Mouse (Mus musculus) midbrain, embryonic 13.5 days (tissue): Measurements from ENCODE around the gene Galnt2. TPM values are rescaled to one million over a fixed set of nuclear protein-coding genes. Genes with fewer than 3 reads are reported as not detected.

Source experiments
- ATAC-seq: fragments of 200-750 bp; cut with Nextera tagmentation; 2 replicates; pipeline ENCODE4 v1.8.0; 2017; ENCODE audit warnings: mild to moderate bottlenecking, moderate TSS enrichment, moderate library complexity
- H3K27ac ChIP-seq: fragments of 300-500 bp; sonication (generic); 2 replicates; pipeline ENCODE4 v1.5.1; 2015; ENCODE audit warnings: inconsistent platforms, mild to moderate bottlenecking, moderate library complexity
- H3K27me3 ChIP-seq: fragments of 300-500 bp; sonication (generic); 2 replicates; pipeline ENCODE4 v1.6.1; 2015; ENCODE audit warnings: mild to moderate bottlenecking, inconsistent platforms
- H3K36me3 ChIP-seq: fragments of 300-500 bp; sonication (generic); 2 replicates; pipeline ENCODE4 v1.6.1; 2015; ENCODE audit warnings: mild to moderate bottlenecking, inconsistent platforms
- H3K4me1 ChIP-seq: fragments of 300-500 bp; sonication (generic); replicated peaks from 2 replicates; pipeline ENCODE4 v1.6.1; 2015; ENCODE audit warnings: inconsistent platforms
- H3K4me2 ChIP-seq: fragments of 300-500 bp; sonication (generic); replicated peaks from 2 replicates; pipeline ENCODE4 v1.6.1; 2015; ENCODE audit warnings: moderate library complexity, mild to moderate bottlenecking, inconsistent platforms
- H3K4me3 ChIP-seq: fragments of 300-500 bp; sonication (generic); replicated peaks from 2 replicates; pipeline ENCODE4 v1.5.1; 2015; ENCODE audit warnings: mild to moderate bottlenecking, inconsistent platforms
- H3K9ac ChIP-seq: fragments of 300-500 bp; sonication (generic); replicated peaks from 2 replicates; pipeline ENCODE4 v1.6.1; 2015; ENCODE audit warnings: mild to moderate bottlenecking, inconsistent platforms
- H3K9me3 ChIP-seq: fragments of 300-500 bp; sonication (generic); 2 replicates; pipeline ENCODE4 v1.6.1; 2016; ENCODE audit warnings: mild to moderate bottlenecking, inconsistent platforms
- WGBS: fragments of 180-500 bp; shearing (Covaris S2); methylation state at CpG from one replicate; pipeline ENCODE4 v1.1.7; 2015; 5-methylcytosine and 5-hydroxymethylcytosine counted together
- polyA plus RNA-seq: library from polyadenylated mRNA; unstranded; fragments of >200 nt; fragmentation: Nextera tagmentation; extraction: Ambion mirVana; gene quantifications from 2 replicates; pipeline ENCODE4 v1.2.1, GENCODE M21; 2015

The Galnt2 gene
- polyA plus RNA-seq, 1 experiment from 2014 or later: 53.5 TPM

GRCm38 (mm10) chr8:124284333-124284711 is 53.1 kb downstream of the Galnt2 start:
- Histone ChIP-seq H3K4me3 (no peak overlapping the region), H3K36me3 (no peaks in the 10 kb centered on the region), H3K27ac (peak overlapping the region; percentile 91), H3K9ac (peak overlapping the region; percentile 40; the same call in 1 of the 2 replicates), H3K4me1 (peaks cover 82% of the 10 kb centered on the region), H3K4me2 (no peak overlapping the region), H3K9me3 (no peaks in the 10 kb centered on the region), H3K27me3 (no peaks in the 10 kb centered on the region)
- WGBS: 3% methylated on average over 6 of the region's 6 CpGs
- peak; percentile 84 for ATAC-seq

GRCm38 (mm10) chr8:124284984-124285576 is 53.9 kb downstream of the Galnt2 start:
- Histone ChIP-seq H3K9ac (0 out of 2 replicates have a peak overlapping the region, but pooled peaks have one; percentile 25), H3K36me3 (no peaks in the 10 kb centered on the region), H3K27me3 (no peaks in the 10 kb centered on the region), H3K4me1 (peaks cover 81% of the 10 kb centered on the region), H3K4me3 (no peak overlapping the region), H3K27ac (peak overlapping the region; percentile 91), H3K9me3 (no peaks in the 10 kb centered on the region), H3K4me2 (peak overlapping the region; percentile 4; the same call in 1 of the 2 replicates)
- 8% methylated on average over 9 of the region's 9 CpGs for WGBS
- ATAC-seq: peak; percentile 61

- no peak overlapping the region for H3K4me2 ChIP-seq
- peak overlapping the region; percentile 91 for H3K27ac ChIP-seq
- ATAC-seq: 0 out of 2 replicates have a peak, but pooled peaks have one; percentile 10
- 61% methylated on average over 4 of the region's 4 CpGs for WGBS
- H3K36me3 ChIP-seq: no peaks in the 10 kb centered on the region
- no peak overlapping the region for H3K4me3 ChIP-seq
- peaks cover 78% of the 10 kb centered on the region for H3K4me1 ChIP-seq
- H3K27me3 ChIP-seq: no peaks in the 10 kb centered on the region
- H3K9me3 ChIP-seq: no peaks in the 10 kb centered on the region
- no peak overlapping the region for H3K9ac ChIP-seq
Measured at GRCm38 (mm10) chr8:124286461-124287124, 55.4 kb downstream of the Galnt2 start.

- 87% methylated on average over 4 of the region's 4 CpGs for WGBS
Measured at GRCm38 (mm10) chr8:124288215-124288864, 57.1 kb downstream of the Galnt2 start.

GRCm38 (mm10) chr8:124289481-124290050 is 58.4 kb downstream of the Galnt2 start:
- no peak overlapping the region for H3K4me3 ChIP-seq
- 92% methylated on average over 5 of the region's 5 CpGs for WGBS
- no peak for ATAC-seq
- peaks cover 73% of the 10 kb centered on the region for H3K4me1 ChIP-seq
- 0 out of 2 replicates have a peak overlapping the region, but pooled peaks have one; percentile 35 for H3K27ac ChIP-seq
- no peaks in the 10 kb centered on the region for H3K27me3 ChIP-seq
- H3K9ac ChIP-seq: no peak overlapping the region
- no peaks in the 10 kb centered on the region for H3K9me3 ChIP-seq
- H3K4me2 ChIP-seq: no peak overlapping the region
- H3K36me3 ChIP-seq: no peaks in the 10 kb centered on the region

More at GRCm38 (mm10) chr8:124288215-124288864, 57.1 kb downstream of the Galnt2 start:
- Histone ChIP-seq H3K36me3 (no peaks in the 10 kb centered on the region), H3K9me3 (no peaks in the 10 kb centered on the region), H3K27ac (no peak overlapping the region), H3K4me2 (no peak overlapping the region), H3K4me3 (no peak overlapping the region), H3K4me1 (peaks cover 74% of the 10 kb centered on the region), H3K27me3 (no peaks in the 10 kb centered on the region), H3K9ac (no peak overlapping the region)
- ATAC-seq: no peak

- peaks cover 63% of the 10 kb centered on the region for H3K4me1 ChIP-seq
- no peaks in the 10 kb centered on the region for H3K27me3 ChIP-seq
- ATAC-seq: no peak
- H3K4me3 ChIP-seq: no peak overlapping the region
- no peak overlapping the region for H3K9ac ChIP-seq
- peaks cover 4% of the 10 kb centered on the region; the same call in 1 of the 2 replicates for H3K36me3 ChIP-seq
- no peak overlapping the region for H3K27ac ChIP-seq
- WGBS: 88% methylated on average over 9 of the region's 9 CpGs
- no peaks in the 10 kb centered on the region for H3K9me3 ChIP-seq
- H3K4me2 ChIP-seq: no peak overlapping the region
Measured at GRCm38 (mm10) chr8:124290911-124291691, 59.9 kb downstream of the Galnt2 start.

- Histone ChIP-seq H3K36me3 (peaks cover 10% of the 10 kb centered on the region; the same call in 1 of the 2 replicates), H3K27me3 (no peaks in the 10 kb centered on the region), H3K4me1 (peaks cover 57% of the 10 kb centered on the region), H3K4me2 (no peak overlapping the region), H3K9ac (no peak overlapping the region), H3K4me3 (no peak overlapping the region), H3K9me3 (no peaks in the 10 kb centered on the region), H3K27ac (no peak overlapping the region)
- ATAC-seq: no peak
- 90% methylated on average over 5 of the region's 5 CpGs for WGBS
Measured at GRCm38 (mm10) chr8:124291693-124292092, 60.5 kb downstream of the Galnt2 start.

- H3K27ac ChIP-seq: 0 out of 2 replicates have a peak overlapping the region, but pooled peaks have one; percentile 30
- peaks cover 47% of the 10 kb centered on the region for H3K4me1 ChIP-seq
- 82% methylated on average over 9 of the region's 9 CpGs for WGBS
- H3K9me3 ChIP-seq: no peaks in the 10 kb centered on the region
- no peak overlapping the region for H3K9ac ChIP-seq
- no peak overlapping the region for H3K4me2 ChIP-seq
- ATAC-seq: no peak
- peaks cover 18% of the 10 kb centered on the region; the same call in 1 of the 2 replicates for H3K36me3 ChIP-seq
- H3K4me3 ChIP-seq: no peak overlapping the region
- no peaks in the 10 kb centered on the region for H3K27me3 ChIP-seq
Measured at GRCm38 (mm10) chr8:124292965-124293364, 61.8 kb downstream of the Galnt2 start.

GRCm38 (mm10) chr8:124294425-124294824 is 63.2 kb downstream of the Galnt2 start:
- Histone ChIP-seq H3K4me2 (no peak overlapping the region), H3K36me3 (peaks cover 18% of the 10 kb centered on the region; the same call in 1 of the 2 replicates), H3K9ac (no peak overlapping the region), H3K4me1 (peaks cover 39% of the 10 kb centered on the region), H3K4me3 (no peak overlapping the region), H3K27me3 (no peaks in the 10 kb centered on the region), H3K9me3 (no peaks in the 10 kb centered on the region), H3K27ac (no peak overlapping the region)
- ATAC-seq: no peak
- WGBS: 81% methylated on average over 6 of the region's 6 CpGs

GRCm38 (mm10) chr8:124294900-124295299 is 63.7 kb downstream of the Galnt2 start:
- no peak for ATAC-seq
- Histone ChIP-seq H3K4me3 (no peak overlapping the region), H3K9me3 (no peaks in the 10 kb centered on the region), H3K27ac (no peak overlapping the region), H3K9ac (no peak overlapping the region), H3K4me1 (peaks cover 37% of the 10 kb centered on the region), H3K36me3 (peaks cover 18% of the 10 kb centered on the region; the same call in 1 of the 2 replicates), H3K4me2 (no peak overlapping the region), H3K27me3 (no peaks in the 10 kb centered on the region)
- 78% methylated on average over 10 of the region's 10 CpGs for WGBS

- Histone ChIP-seq H3K9ac (no peak overlapping the region), H3K4me2 (no peak overlapping the region), H3K4me3 (no peak overlapping the region), H3K36me3 (peaks cover 18% of the 10 kb centered on the region; the same call in 1 of the 2 replicates), H3K4me1 (peaks cover 35% of the 10 kb centered on the region), H3K27ac (no peak overlapping the region), H3K27me3 (no peaks in the 10 kb centered on the region), H3K9me3 (no peaks in the 10 kb centered on the region)
- 95% methylated on average over 6 of the region's 6 CpGs for WGBS
- no peak for ATAC-seq
Measured at GRCm38 (mm10) chr8:124295357-124295756, 64.2 kb downstream of the Galnt2 start.
